Mouse (Mus musculus) MEL (cell line): ENCODE measurements at regions not wholly inside any gene's neighbourhood (a gene's known extent, or its start where the extent isn't known, plus 50 kb on each side); places are given as distances from the start of the nearest gene placed in this dataset.

ENCODE experiments used
- BHLHE40 ChIP-seq: IDR thresholded peaks from 2 replicates; pipeline ENCODE4 v1.6.1; 2012; ENCODE audit warnings: low read depth, mild to moderate bottlenecking, inconsistent platforms, low read length, improper control_type of control experiment, borderline replicate concordance
- CHD1 ChIP-seq: IDR thresholded peaks from 2 replicates; pipeline ENCODE4 v1.6.1; 2012; ENCODE audit warnings: low read depth, mild to moderate bottlenecking, inconsistent platforms, low read length, improper control_type of control experiment
- CTCF ChIP-seq, 3 experiments: IDR thresholded peaks in 2 of 3; conservative IDR thresholded peaks in 1 of 3; 2 replicates each; pipeline ENCODE4 v1.5.1; 2011 to 2012; ENCODE audit warnings: low read length in 3 of 3, low read depth in 2 of 3, mild to moderate bottlenecking in 2 of 3, improper control_type of control experiment in 1 of 3, inconsistent platforms in 1 of 3, mixed read lengths in 1 of 3, moderate library complexity in 1 of 3; ENCODE audit not compliant: control insufficient read depth in 1 of 3, insufficient read depth in 1 of 3, poor library complexity in 1 of 3, severe bottlenecking in 1 of 3
- E2F4 ChIP-seq: IDR thresholded peaks from 2 replicates; pipeline ENCODE4 v1.6.1; 2011; ENCODE audit warnings: low read depth, low read length, improper control_type of control experiment, borderline replicate concordance
- EP300 ChIP-seq, 2 experiments: IDR thresholded peaks; 2 replicates each; pipeline ENCODE4 v1.6.1; 2011; ENCODE audit warnings: improper control_type of control experiment in 2 of 2, low read length in 2 of 2, low read depth in 1 of 2, mild to moderate bottlenecking in 1 of 2
- GABPA ChIP-seq: IDR thresholded peaks from 2 replicates; pipeline ENCODE4 v1.6.1; 2012; ENCODE audit warnings: low read depth, mild to moderate bottlenecking, inconsistent platforms, low read length, improper control_type of control experiment, moderate library complexity
- GATA1 ChIP-seq: IDR thresholded peaks from 2 replicates; pipeline ENCODE4 v1.6.1; 2011; ENCODE audit warnings: low read depth, low read length, improper control_type of control experiment
- MXI1 ChIP-seq: IDR thresholded peaks from 2 replicates; pipeline ENCODE4 v1.6.1; 2011; ENCODE audit warnings: mild to moderate bottlenecking, low read depth, low read length, improper control_type of control experiment
- POLR2A ChIP-seq, 2 experiments: IDR thresholded peaks; 2 replicates each; pipeline ENCODE4 v1.6.1; 2011 to 2012; ENCODE audit warnings: low read length in 2 of 2, mild to moderate bottlenecking in 2 of 2, control low read depth in 1 of 2, improper control_type of control experiment in 1 of 2, low read depth in 1 of 2, moderate library complexity in 1 of 2; ENCODE audit not compliant: control insufficient read depth in 1 of 2, insufficient read depth in 1 of 2, poor library complexity in 1 of 2
- POLR2AphosphoS2 ChIP-seq: IDR thresholded peaks from 2 replicates; pipeline ENCODE4 v1.6.1; 2011; ENCODE audit warnings: low read length, improper control_type of control experiment
- SMC3 ChIP-seq: IDR thresholded peaks from 2 replicates; pipeline ENCODE4 v1.6.1; 2011; ENCODE audit warnings: low read depth, low read length, improper control_type of control experiment
- UBTF ChIP-seq: IDR thresholded peaks from 2 replicates; pipeline ENCODE4 v1.6.1; 2012; ENCODE audit warnings: low read depth, mild to moderate bottlenecking, inconsistent platforms, low read length, improper control_type of control experiment, moderate library complexity, borderline replicate concordance; ENCODE audit not compliant: insufficient read depth

DNA sequence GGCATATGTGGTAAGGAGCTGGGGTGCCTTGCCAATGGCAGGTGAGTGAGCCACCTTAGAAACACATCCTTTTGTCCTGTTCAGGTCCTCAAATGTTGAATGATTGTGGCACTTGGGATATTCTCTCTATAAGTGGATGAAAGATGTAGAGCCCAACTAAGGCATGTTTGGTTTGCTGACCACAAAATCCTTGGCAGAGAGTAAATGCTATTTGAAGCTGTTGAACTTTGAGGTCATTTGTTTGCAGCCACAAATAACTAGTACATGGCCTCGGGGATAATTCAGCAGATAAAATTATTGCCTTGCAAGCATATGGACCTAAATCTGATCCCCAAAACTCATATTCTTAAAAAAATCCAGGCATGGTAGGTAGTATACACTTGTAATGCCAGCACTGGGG is 281.2 kb downstream of the Cd47 start:
- no peak for TF ChIP-seq SMC3
- TF ChIP-seq UBTF: no peak
- no peak for TF ChIP-seq BHLHE40
- TF ChIP-seq POLR2A (IDR thresholded peaks at IDR 0.05; ENCODE audit: control insufficient read depth in 1 of 2, insufficient read depth in 1 of 2, low read depth in 1 of 2, low read length in 2 of 2, poor library complexity in 1 of 2): no peak
- no peak for TF ChIP-seq EP300 (IDR thresholded peaks at IDR 0.05; ENCODE audit: low read depth in 1 of 2, low read length in 2 of 2)
- no peak for TF ChIP-seq POLR2AphosphoS2
- TF ChIP-seq CHD1: no peak
- no peak for TF ChIP-seq E2F4
- no peak for TF ChIP-seq GATA1
- TF ChIP-seq MXI1: no peak
- TF ChIP-seq GABPA: no peak
- TF ChIP-seq CTCF (IDR thresholded peaks at IDR 0.05 in 2 of 3, conservative IDR thresholded peaks at IDR 0.05 in 1 of 3; ENCODE audit: control insufficient read depth in 1 of 3, insufficient read depth in 1 of 3, low read depth in 2 of 3, low read length in 3 of 3, poor library complexity in 1 of 3, severe bottlenecking in 1 of 3): no peak
